Mouse (Mus musculus): Measurements from ENCODE around the gene Clic1.

The Clic1 gene

GRCm38 (mm10) chr17:35049561-35050016, at the start of gene Clic1:
Gene Clic1 (plus strand): TSS chr17:35049966.
- in situ Hi-C loops (cut with MseI, MboI) = no loop called here

- in situ Hi-C loops (cut with MseI, MboI) = loop anchor here in 1 of 2 experiments (25.0 kb wide), 1 partner anchor 111 kb away; the partner anchor contains the start of genes Csnk2b, Gpank1, Ly6g5b and Ly6g5c
These were observed 48.9 kb upstream of the Clic1 start, which contains the start of gene Vars for GRCm38 (mm10) chr17:35000717-35001451. Gene Vars (plus strand): TSS chr17:35000987.

GRCm38 (mm10) chr17:35001452-35002152, 48.2 kb upstream of the Clic1 start:
- in situ Hi-C loops (cut with MseI, MboI) = loop anchor here in 1 of 2 experiments (25.0 kb wide), 1 partner anchor 111 kb away; the partner anchor contains the start of genes Csnk2b, Gpank1, Ly6g5b and Ly6g5c

GRCm38 (mm10) chr17:35002153-35002865, 47.5 kb upstream of the Clic1 start:
- in situ Hi-C loops (cut with MseI, MboI) = loop anchor here in 1 of 2 experiments (25.0 kb wide), 1 partner anchor 110 kb away; the partner anchor contains the start of genes Csnk2b, Gpank1, Ly6g5b and Ly6g5c

- in situ Hi-C loops (cut with MseI, MboI) = loop anchor here in 1 of 2 experiments (25.0 kb wide), 1 partner anchor 109 kb away; the partner anchor contains the start of genes Csnk2b, Gpank1, Ly6g5b and Ly6g5c
These were observed 46.5 kb upstream of the Clic1 start for GRCm38 (mm10) chr17:35003022-35003838.

- in situ Hi-C loops (cut with MseI, MboI) = loop anchor here in 1 of 2 experiments (25.0 kb wide), 1 partner anchor 108 kb away; the partner anchor contains the start of genes Csnk2b, Gpank1, Ly6g5b and Ly6g5c
These were observed 45.6 kb upstream of the Clic1 start for GRCm38 (mm10) chr17:35004075-35004717.

- in situ Hi-C loops (cut with MseI, MboI) = loop anchor here in 1 of 2 experiments (25.0 kb wide), 1 partner anchor 107 kb away; the partner anchor contains the start of genes Csnk2b, Gpank1, Ly6g5b and Ly6g5c
These were observed 44.6 kb upstream of the Clic1 start for GRCm38 (mm10) chr17:35005158-35005557.

- in situ Hi-C loops (cut with MseI, MboI) = loop anchor here in 1 of 2 experiments (25.0 kb wide), 1 partner anchor 106 kb away; the partner anchor contains the start of genes Csnk2b, Gpank1, Ly6g5b and Ly6g5c
These were observed 43.9 kb upstream of the Clic1 start for GRCm38 (mm10) chr17:35005902-35006301.

- in situ Hi-C loops (cut with MseI, MboI) = loop anchor here in 1 of 2 experiments (25.0 kb wide), 1 partner anchor 105 kb away; the partner anchor contains the start of genes Csnk2b, Gpank1, Ly6g5b and Ly6g5c
These were observed 42.3 kb upstream of the Clic1 start for GRCm38 (mm10) chr17:35007387-35007991.

- in situ Hi-C loops (cut with MseI, MboI) = loop anchor here in 1 of 2 experiments (25.0 kb wide), 1 partner anchor 103 kb away; the partner anchor contains the start of genes Csnk2b, Gpank1, Ly6g5b and Ly6g5c
These were observed 40.2 kb upstream of the Clic1 start for GRCm38 (mm10) chr17:35009586-35009985.

GRCm38 (mm10) chr17:35011440-35011839, 38.3 kb upstream of the Clic1 start:
- in situ Hi-C loops (cut with MseI, MboI) = loop anchor here in 1 of 2 experiments (25.0 kb wide), 1 partner anchor 101 kb away; the partner anchor contains the start of genes Csnk2b, Gpank1, Ly6g5b and Ly6g5c

GRCm38 (mm10) chr17:35012430-35012829, 37.3 kb upstream of the Clic1 start:
- in situ Hi-C loops (cut with MseI, MboI) = loop anchor here in 1 of 2 experiments (25.0 kb wide), 1 partner anchor 100 kb away; the partner anchor contains the start of genes Csnk2b, Gpank1, Ly6g5b and Ly6g5c

GRCm38 (mm10) chr17:35013221-35013620, 36.5 kb upstream of the Clic1 start:
- in situ Hi-C loops (cut with MseI, MboI) = loop anchor here in 1 of 2 experiments (25.0 kb wide), 1 partner anchor 99 kb away; the partner anchor contains the start of genes Csnk2b, Gpank1, Ly6g5b and Ly6g5c

- in situ Hi-C loops (cut with MseI, MboI) = loop anchor here in 1 of 2 experiments (25.0 kb wide), 1 partner anchor 97 kb away; the partner anchor contains the start of genes Csnk2b, Gpank1, Ly6g5b and Ly6g5c
These were observed 34.5 kb upstream of the Clic1 start for GRCm38 (mm10) chr17:35015296-35015695.

GRCm38 (mm10) chr17:35016376-35016775, 33.4 kb upstream of the Clic1 start, which contains the start of gene Vwa7:
Gene Vwa7 (plus strand): TSS chr17:35016579.
- in situ Hi-C loops (cut with MseI, MboI) = loop anchor here in 1 of 2 experiments (25.0 kb wide), 1 partner anchor 96 kb away; the partner anchor contains the start of genes Csnk2b, Gpank1, Ly6g5b and Ly6g5c

GRCm38 (mm10) chr17:35016791-35017705, 32.7 kb upstream of the Clic1 start:
- in situ Hi-C loops (cut with MseI, MboI) = loop anchor here in 1 of 2 experiments (25.0 kb wide), 1 partner anchor 95 kb away; the partner anchor contains the start of genes Csnk2b, Gpank1, Ly6g5b and Ly6g5c

- in situ Hi-C loops (cut with MseI, MboI) = loop anchor here in 1 of 2 experiments (25.0 kb wide), 1 partner anchor 95 kb away; the partner anchor contains the start of genes Csnk2b, Gpank1, Ly6g5b and Ly6g5c
These were observed 32.1 kb upstream of the Clic1 start for GRCm38 (mm10) chr17:35017706-35018030.
